Mouse (Mus musculus) midbrain, embryonic 12.5 days (tissue): Measurements from ENCODE around the gene Gpatch8. TPM values are rescaled to one million over a fixed set of nuclear protein-coding genes. Genes with fewer than 3 reads are reported as not detected.
A peak's percentile ranks its signal among the peaks of the same experiment; 100 is the strongest.

Experiments used
- ATAC-seq: fragments of 200-750 bp; cut with Nextera tagmentation; 2 replicates; pipeline ENCODE4 v1.8.0; 2017; ENCODE audit warnings: low read depth, moderate TSS enrichment, moderate library complexity; ENCODE audit not compliant: low FRiP score
- H3K27ac ChIP-seq: fragments of 300-500 bp; sonication (generic); replicated peaks from 2 replicates; pipeline ENCODE4 v1.5.1; 2016; ENCODE audit warnings: mild to moderate bottlenecking
- H3K27me3 ChIP-seq: fragments of 300-500 bp; sonication (generic); 2 replicates; pipeline ENCODE4 v1.6.1; 2016; ENCODE audit warnings: mild to moderate bottlenecking
- H3K36me3 ChIP-seq: fragments of 300-500 bp; sonication (generic); 2 replicates; pipeline ENCODE4 v1.6.1; 2016
- H3K4me1 ChIP-seq: fragments of 300-500 bp; sonication (generic); 2 replicates; pipeline ENCODE4 v1.6.1; 2016
- H3K4me2 ChIP-seq: fragments of 300-500 bp; sonication (generic); replicated peaks from 2 replicates; pipeline ENCODE4 v1.6.1; 2016; ENCODE audit warnings: mild to moderate bottlenecking, moderate library complexity
- H3K4me3 ChIP-seq: fragments of 300-500 bp; sonication (generic); 2 replicates; pipeline ENCODE4 v1.5.1; 2016; ENCODE audit warnings: mild to moderate bottlenecking
- H3K9ac ChIP-seq: fragments of 300-500 bp; sonication (generic); replicated peaks from 2 replicates; pipeline ENCODE4 v1.6.1; 2016; ENCODE audit warnings: mild to moderate bottlenecking, moderate library complexity
- H3K9me3 ChIP-seq: fragments of 300-500 bp; sonication (generic); 2 replicates; pipeline ENCODE4 v1.6.1; 2016; ENCODE audit warnings: mild to moderate bottlenecking
- WGBS: fragments of 180-500 bp; shearing (Covaris S2); methylation state at CpG from one replicate; pipeline ENCODE4 v1.1.7; 2016; 5-methylcytosine and 5-hydroxymethylcytosine counted together
- polyA plus RNA-seq: library from polyadenylated mRNA; unstranded; fragments of >200 nt; fragmentation: Nextera tagmentation; extraction: Ambion mirVana; gene quantifications from 2 replicates; pipeline ENCODE4 v1.2.1, GENCODE M21; 2016

Gene Gpatch8
- polyA plus RNA-seq, 1 experiment from 2014 or later = 78.5 TPM

DNA sequence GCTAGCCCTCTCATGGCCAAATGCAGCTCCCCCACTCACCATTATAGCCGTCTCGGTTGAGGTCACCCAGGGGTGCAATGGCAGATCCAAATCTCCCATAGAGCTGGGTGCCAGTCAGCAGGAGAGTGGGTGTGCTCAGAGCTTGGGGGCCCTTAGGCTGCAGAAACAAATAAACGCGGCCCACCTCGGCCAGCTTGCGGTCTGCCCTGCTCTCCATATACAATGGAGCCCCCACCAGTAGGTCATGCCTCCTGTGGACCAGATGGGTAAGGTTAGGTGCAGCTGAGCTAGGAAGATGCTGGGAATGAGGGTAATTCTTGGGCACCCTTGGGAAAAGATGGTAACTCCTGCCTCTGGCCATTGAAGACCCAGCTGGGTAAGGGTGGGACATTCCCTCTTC lies 91.3 kb downstream of the Gpatch8 start:
- H3K4me1 ChIP-seq = peaks cover 20% of the 10 kb centered on the region
- no peak overlapping the region for H3K9ac ChIP-seq
- H3K27me3 ChIP-seq = peaks cover 42% of the 10 kb centered on the region
- H3K9me3 ChIP-seq = no peaks in the 10 kb centered on the region
- no peak overlapping the region for H3K4me3 ChIP-seq
- WGBS = 92% methylated on average over 6 of the region's 6 CpGs
- H3K4me2 ChIP-seq = no peak overlapping the region
- no peak overlapping the region for H3K27ac ChIP-seq
- ATAC-seq = no peak
- no peaks in the 10 kb centered on the region for H3K36me3 ChIP-seq

DNA sequence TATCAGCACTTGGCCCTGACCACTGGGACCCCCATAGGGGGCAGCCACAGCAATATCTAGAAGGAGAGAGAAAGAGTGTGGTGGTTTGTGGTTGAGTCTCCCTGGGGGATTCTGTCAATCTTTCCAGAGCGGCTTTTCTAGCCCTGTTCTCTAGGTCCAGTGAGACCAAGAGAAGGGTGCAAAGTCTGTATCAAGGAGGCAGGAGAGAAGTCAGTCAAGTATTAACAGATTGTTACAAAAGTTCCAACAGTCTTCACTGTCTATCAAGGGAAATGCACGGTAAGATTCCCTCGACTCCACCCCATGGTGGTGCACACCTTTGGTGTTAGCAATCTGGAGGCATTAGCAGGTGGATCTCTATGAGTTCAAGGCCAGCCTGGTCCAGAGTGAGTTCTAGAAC lies 94.4 kb downstream of the Gpatch8 start:
- no peak overlapping the region for H3K4me2 ChIP-seq
- WGBS = 86% methylated on average over 3 of the region's 3 CpGs
- ATAC-seq = no peak
- H3K4me3 ChIP-seq = no peak overlapping the region
- H3K27me3 ChIP-seq = peaks cover 43% of the 10 kb centered on the region
- no peak overlapping the region for H3K27ac ChIP-seq
- no peak overlapping the region for H3K9ac ChIP-seq
- no peaks in the 10 kb centered on the region for H3K9me3 ChIP-seq
- H3K4me1 ChIP-seq = peaks cover 13% of the 10 kb centered on the region
- H3K36me3 ChIP-seq = no peaks in the 10 kb centered on the region

DNA sequence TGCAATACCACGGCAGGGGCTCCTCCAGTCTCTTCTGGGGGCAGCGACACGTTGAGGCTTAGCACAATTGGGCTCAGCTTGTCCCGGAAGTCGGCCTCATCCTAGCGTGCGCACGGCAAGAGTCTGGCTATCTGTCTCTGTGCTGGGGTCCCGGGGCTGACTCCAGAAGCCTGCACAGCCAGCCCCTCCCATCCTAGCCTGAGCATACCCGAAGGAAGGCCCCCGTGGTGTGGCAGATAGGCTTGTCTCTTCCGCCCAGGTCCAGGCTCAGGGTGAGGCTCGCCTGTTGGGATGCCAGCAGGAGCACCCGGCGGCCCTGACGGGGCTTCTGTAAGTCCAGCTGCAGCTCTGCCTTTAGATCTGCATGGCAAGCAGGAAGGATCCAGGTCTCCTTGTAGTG lies 95.7 kb downstream of the Gpatch8 start:
- H3K9ac ChIP-seq = no peak overlapping the region
- H3K4me3 ChIP-seq = no peak overlapping the region
- H3K36me3 ChIP-seq = no peaks in the 10 kb centered on the region
- 61% methylated on average over 16 of the region's 16 CpGs for WGBS
- H3K9me3 ChIP-seq = no peaks in the 10 kb centered on the region
- no peak overlapping the region for H3K4me2 ChIP-seq
- H3K27me3 ChIP-seq = peaks cover 39% of the 10 kb centered on the region
- H3K27ac ChIP-seq = no peak overlapping the region
- H3K4me1 ChIP-seq = peaks cover 15% of the 10 kb centered on the region
- ATAC-seq = no peak

- peak; percentile 88 for ATAC-seq
- under 1% methylated on average over 40 of the region's 40 CpGs for WGBS
- peaks cover 21% of the 10 kb centered on the region for H3K4me1 ChIP-seq
- peak overlapping the region; percentile 49 for H3K4me3 ChIP-seq
- H3K9ac ChIP-seq = peak overlapping the region; percentile 43
- H3K4me2 ChIP-seq = peak overlapping the region; percentile 73
- H3K27ac ChIP-seq = peak overlapping the region; percentile 43; the same call in 1 of the 2 replicates
- H3K27me3 ChIP-seq = peaks cover 42% of the 10 kb centered on the region
- H3K36me3 ChIP-seq = no peaks in the 10 kb centered on the region
- H3K9me3 ChIP-seq = no peaks in the 10 kb centered on the region
These were observed 100.3 kb downstream of the Gpatch8 start for GRCm38 (mm10) chr11:102455740-102456396.

GRCm38 (mm10) chr11:102453131-102453530 lies 103.1 kb downstream of the Gpatch8 start:
- peaks cover 66% of the 10 kb centered on the region for H3K27me3 ChIP-seq
- 23% methylated on average over 10 of the region's 10 CpGs for WGBS
- H3K9ac ChIP-seq = no peak overlapping the region
- no peaks in the 10 kb centered on the region for H3K9me3 ChIP-seq
- no peak overlapping the region for H3K4me2 ChIP-seq
- no peak overlapping the region for H3K4me3 ChIP-seq
- no peak overlapping the region for H3K27ac ChIP-seq
- peaks cover 23% of the 10 kb centered on the region for H3K4me1 ChIP-seq
- no peak for ATAC-seq
- H3K36me3 ChIP-seq = no peaks in the 10 kb centered on the region

GRCm38 (mm10) chr11:102449043-102450008 lies 106.9 kb downstream of the Gpatch8 start:
- H3K9ac ChIP-seq = no peak overlapping the region
- peaks cover 32% of the 10 kb centered on the region for H3K4me1 ChIP-seq
- no peak for ATAC-seq
- H3K36me3 ChIP-seq = no peaks in the 10 kb centered on the region
- no peak overlapping the region for H3K4me2 ChIP-seq
- H3K27me3 ChIP-seq = peaks cover 45% of the 10 kb centered on the region
- no peak overlapping the region for H3K27ac ChIP-seq
- no peaks in the 10 kb centered on the region for H3K9me3 ChIP-seq
- H3K4me3 ChIP-seq = no peak overlapping the region
- WGBS = 43% methylated on average over 17 of the region's 17 CpGs

DNA sequence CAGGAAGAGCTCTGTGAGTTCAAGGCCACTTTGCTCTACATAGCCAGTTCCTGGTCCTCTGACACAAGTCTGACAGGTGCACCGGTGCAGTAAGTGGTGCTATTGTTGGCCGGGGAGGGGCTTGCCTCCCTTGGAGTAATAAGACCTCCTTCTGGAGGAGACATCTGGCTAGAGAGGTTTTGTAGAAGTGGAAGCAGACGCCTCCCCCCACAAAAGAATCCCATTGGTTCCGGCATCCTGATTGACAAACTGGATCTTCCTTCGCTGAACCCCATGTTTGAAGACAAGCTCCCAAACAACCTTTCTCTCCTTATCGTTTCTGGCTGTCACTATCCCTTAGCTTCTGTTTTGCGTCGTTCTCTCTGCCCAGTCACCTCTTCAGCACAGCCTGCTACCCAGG lies 107.9 kb downstream of the Gpatch8 start:
- Histone ChIP-seq H3K9me3 (no peaks in the 10 kb centered on the region), H3K27me3 (peaks cover 44% of the 10 kb centered on the region), H3K27ac (no peak overlapping the region; the same call in 1 of the 2 replicates), H3K36me3 (peaks cover 6% of the 10 kb centered on the region), H3K9ac (no peak overlapping the region), H3K4me1 (peaks cover 42% of the 10 kb centered on the region), H3K4me2 (no peak overlapping the region), H3K4me3 (no peak overlapping the region)
- no peak for ATAC-seq
- WGBS = 14% methylated on average over 8 of the region's 8 CpGs

- peak; percentile 84 for ATAC-seq
- peaks cover 42% of the 10 kb centered on the region for H3K4me1 ChIP-seq
- H3K9me3 ChIP-seq = no peaks in the 10 kb centered on the region
- peak within 1 kb of the TSS; percentile 92 for H3K4me3 ChIP-seq
- peak within 1 kb of the TSS; percentile 97 for H3K27ac ChIP-seq
- under 1% methylated on average over 40 of the region's 40 CpGs for WGBS
- peaks cover 12% of the 10 kb centered on the region for H3K36me3 ChIP-seq
- peak within 1 kb of the TSS; percentile 99 for H3K9ac ChIP-seq
- peaks cover 43% of the 10 kb centered on the region for H3K27me3 ChIP-seq
- H3K4me2 ChIP-seq = peak within 1 kb of the TSS; percentile 86
These were observed 108.7 kb downstream of the Gpatch8 start, which contains the start of gene Fam171a2 for GRCm38 (mm10) chr11:102447497-102447896. Gene Fam171a2, minus strand, starts transcription at chr11:102447682.

DNA sequence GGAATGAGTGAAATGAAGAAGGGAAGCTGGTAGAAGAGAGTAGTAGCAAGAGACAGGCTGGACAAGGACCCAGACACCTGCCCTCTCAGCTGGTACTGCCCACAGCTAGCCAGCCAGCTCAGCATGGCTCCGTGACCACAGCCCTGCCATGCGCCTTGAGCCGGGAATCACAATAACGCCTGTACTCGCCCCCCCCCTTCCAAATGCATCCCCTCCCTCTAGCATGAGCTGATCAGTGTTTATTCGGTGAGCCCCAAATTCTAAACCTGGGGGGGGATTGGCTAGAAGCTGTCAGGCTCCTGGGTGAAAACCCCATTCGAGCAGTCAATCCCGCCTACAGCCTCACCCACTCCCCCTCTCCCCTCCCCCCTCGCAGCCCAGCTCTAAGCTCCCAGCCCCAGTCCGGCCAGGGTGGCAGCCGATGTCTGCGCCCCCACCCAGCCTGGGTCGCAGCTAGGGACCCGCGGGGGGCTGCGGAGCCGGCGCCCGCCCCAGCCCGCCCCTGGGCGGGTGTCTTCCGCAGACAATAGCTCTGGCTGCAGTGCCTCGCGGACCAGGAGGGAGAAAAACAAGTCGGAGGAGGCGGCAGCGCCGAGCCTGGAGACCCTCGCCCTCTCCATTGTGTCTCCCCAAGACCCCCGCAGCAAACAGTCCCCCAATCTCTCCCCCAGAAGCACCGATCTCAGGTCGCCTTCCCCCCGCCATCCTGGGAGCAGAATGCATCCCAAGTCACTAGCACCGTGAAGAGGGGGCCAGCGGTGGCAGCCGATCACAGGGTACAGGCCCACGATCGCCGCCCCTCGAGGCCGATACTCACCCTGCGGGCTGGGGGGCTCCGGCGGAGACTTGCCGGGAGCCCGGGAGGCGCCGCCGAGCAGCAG lies 109.4 kb downstream of the Gpatch8 start:
- Histone ChIP-seq H3K4me2 (peak overlapping the region; percentile 86), H3K36me3 (peaks cover 18% of the 10 kb centered on the region), H3K9me3 (no peaks in the 10 kb centered on the region), H3K4me3 (peak overlapping the region; percentile 92), H3K4me1 (peaks cover 42% of the 10 kb centered on the region), H3K9ac (peak overlapping the region; percentile 99), H3K27ac (peak overlapping the region; percentile 97), H3K27me3 (peaks cover 37% of the 10 kb centered on the region)
- WGBS = under 1% methylated on average over 47 of the region's 49 CpGs
- ATAC-seq = peak; percentile 76

DNA sequence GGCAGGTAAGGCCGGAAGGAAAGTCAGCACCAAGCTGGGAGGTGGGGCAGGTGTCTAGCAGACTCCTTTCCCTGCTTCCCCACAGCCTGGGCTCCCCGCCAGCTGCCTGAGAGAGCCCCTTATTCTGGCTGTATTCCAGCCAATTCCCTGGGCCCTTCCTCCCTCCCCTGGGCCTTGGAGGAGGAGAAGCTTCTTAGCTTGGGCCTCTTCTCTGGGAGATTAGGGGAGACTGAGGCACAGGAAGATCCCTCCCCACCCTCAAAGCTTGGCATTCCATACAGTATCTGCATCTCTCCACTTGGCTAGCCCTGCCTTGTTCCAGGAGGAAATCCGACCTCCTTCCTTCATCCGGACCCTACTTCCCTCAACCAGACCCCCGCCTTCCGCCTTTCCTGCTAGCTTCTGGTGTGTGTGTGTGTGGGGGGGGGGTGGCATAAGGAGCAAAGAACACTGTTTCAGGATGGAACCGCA lies 110.3 kb downstream of the Gpatch8 start:
- Histone ChIP-seq H3K27ac (peak overlapping the region; percentile 97), H3K9ac (peak overlapping the region; percentile 99), H3K4me3 (peak overlapping the region; percentile 92), H3K4me2 (peak overlapping the region; percentile 86), H3K4me1 (peaks cover 42% of the 10 kb centered on the region), H3K27me3 (peaks cover 32% of the 10 kb centered on the region), H3K36me3 (peaks cover 27% of the 10 kb centered on the region), H3K9me3 (no peaks in the 10 kb centered on the region)
- no peak for ATAC-seq
- 15% methylated on average over 7 of the region's 7 CpGs for WGBS

DNA sequence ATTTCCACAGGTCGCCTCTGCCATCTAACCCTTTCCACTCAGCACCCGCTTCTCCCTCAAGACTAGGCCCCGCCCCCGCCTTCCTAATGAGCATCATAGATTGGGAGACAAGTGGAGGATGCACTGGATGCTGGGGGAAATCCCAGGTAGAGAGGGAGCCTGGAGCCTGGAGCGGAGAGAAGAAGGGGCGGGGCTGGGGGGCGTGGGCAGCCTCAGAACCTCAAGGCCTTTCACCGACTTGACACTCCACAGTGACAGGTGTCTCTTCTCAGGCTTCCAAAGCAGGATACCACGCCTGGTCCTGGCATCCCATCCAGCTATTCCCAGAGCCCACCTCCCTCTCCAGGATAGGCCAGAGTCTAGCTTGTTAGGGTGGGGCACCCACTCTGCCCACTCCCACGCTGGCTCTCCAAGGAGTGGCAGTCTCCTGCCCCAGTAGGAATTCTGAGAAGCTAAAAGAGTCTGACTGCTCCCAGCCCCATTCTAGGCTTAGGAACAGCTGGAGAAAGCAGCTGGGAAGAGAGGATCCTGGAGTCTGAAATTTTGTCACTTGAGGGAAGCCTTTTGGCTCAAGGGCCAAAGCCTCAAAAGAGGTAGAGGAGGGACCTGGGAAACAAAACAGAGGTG lies 110.8 kb downstream of the Gpatch8 start:
- WGBS = 9% methylated on average over 10 of the region's 10 CpGs
- Histone ChIP-seq H3K36me3 (peaks cover 33% of the 10 kb centered on the region), H3K9ac (peak overlapping the region; percentile 99), H3K4me3 (peak overlapping the region; percentile 92), H3K4me1 (peaks cover 42% of the 10 kb centered on the region), H3K4me2 (peak overlapping the region; percentile 86), H3K27me3 (peaks cover 31% of the 10 kb centered on the region), H3K27ac (peak overlapping the region; percentile 97), H3K9me3 (no peaks in the 10 kb centered on the region)
- ATAC-seq = no peak
